Mouse (Mus musculus): ENCODE measurements around the gene Gbgt1.
"Not testable (repeated sequence)": the region's sequence is repeated elsewhere in the genome, so short reads cannot be mapped to it uniquely, and the experiment has no call there.

Gene Gbgt1

GRCm38 (mm10) chr2:28496671-28497070 is at the start of gene Gbgt1:
TSS of gene Gbgt1 (plus strand) at chr2:28496891.
- no peak for DNase-seq (ENCODE audit: low spot score)

GRCm38 (mm10) chr2:28447315-28447670 is 49.4 kb upstream of the Gbgt1 start:
- no peak for DNase-seq (ENCODE audit: low spot score)

GRCm38 (mm10) chr2:28451663-28452062 is 45.0 kb upstream of the Gbgt1 start:
- DNase-seq (ENCODE audit: low spot score), result no peak

- DNase-seq (ENCODE audit: low spot score), result no peak
These were observed 43.2 kb upstream of the Gbgt1 start for GRCm38 (mm10) chr2:28453539-28453938.

- DNase-seq (ENCODE audit: low spot score), result no peak
These were observed 40.1 kb upstream of the Gbgt1 start for GRCm38 (mm10) chr2:28456616-28457015.

- DNase-seq (ENCODE audit: low spot score), result peak; percentile 79
These were observed 32.8 kb upstream of the Gbgt1 start for GRCm38 (mm10) chr2:28463919-28464318.

GRCm38 (mm10) chr2:28464919-28465318 is 31.8 kb upstream of the Gbgt1 start:
- no peak for DNase-seq (ENCODE audit: low spot score)

- DNase-seq (ENCODE audit: low spot score), result peak; percentile 61
These were observed 30.7 kb upstream of the Gbgt1 start, which contains the start of gene 1700007K13Rik for GRCm38 (mm10) chr2:28465836-28466518. TSS of gene 1700007K13Rik (minus strand) at chr2:28466332.

GRCm38 (mm10) chr2:28467860-28468485 is 28.7 kb upstream of the Gbgt1 start, which contains the start of gene Mrps2:
TSS of gene Mrps2 (plus strand) at chr2:28468066.
- peak; percentile 86 for DNase-seq (ENCODE audit: low spot score)

- no peak for DNase-seq (ENCODE audit: low spot score)
These were observed 28.0 kb upstream of the Gbgt1 start for GRCm38 (mm10) chr2:28468486-28469225.

GRCm38 (mm10) chr2:28469461-28469860 is 27.2 kb upstream of the Gbgt1 start:
- no peak for DNase-seq (ENCODE audit: low spot score)

GRCm38 (mm10) chr2:28470591-28470990 is 26.1 kb upstream of the Gbgt1 start:
- DNase-seq (ENCODE audit: low spot score), result no peak

GRCm38 (mm10) chr2:28472011-28472410 is 24.7 kb upstream of the Gbgt1 start:
- not testable (repeated sequence) for DNase-seq (ENCODE audit: low spot score)

- DNase-seq (ENCODE audit: low spot score), result not testable (repeated sequence)
These were observed 18.7 kb upstream of the Gbgt1 start for GRCm38 (mm10) chr2:28477993-28478392.

- DNase-seq (ENCODE audit: low spot score), result no peak
These were observed 17.2 kb upstream of the Gbgt1 start for GRCm38 (mm10) chr2:28479208-28480204.

- DNase-seq (ENCODE audit: low spot score), result no peak
These were observed 12.8 kb upstream of the Gbgt1 start for GRCm38 (mm10) chr2:28483861-28484260.

GRCm38 (mm10) chr2:28494521-28494920 is 2.2 kb upstream of the Gbgt1 start:
- no peak for DNase-seq (ENCODE audit: low spot score)

- DNase-seq (ENCODE audit: low spot score), result peak; percentile 57
These were observed 1.4 kb upstream of the Gbgt1 start for GRCm38 (mm10) chr2:28495207-28495756.

- no peak for DNase-seq (ENCODE audit: low spot score)
These were observed 693 bp upstream of the Gbgt1 start for GRCm38 (mm10) chr2:28495801-28496595.

GRCm38 (mm10) chr2:28497561-28497960 is 870 bp downstream of the Gbgt1 start:
- DNase-seq (ENCODE audit: low spot score), result no peak

GRCm38 (mm10) chr2:28498431-28498830 is 1.7 kb downstream of the Gbgt1 start:
- DNase-seq (ENCODE audit: low spot score), result no peak
